Mouse (Mus musculus) liver, postnatal 0 days (tissue): ENCODE measurements around the gene Galnt18.

Source experiments
- CTCF ChIP-seq: sonication (generic); IDR thresholded peaks from 2 replicates; pipeline ENCODE4 v1.5.1; 2016; ENCODE audit warnings: antibody characterized with exemption, low read depth
- EP300 ChIP-seq: IDR thresholded peaks from 2 replicates; pipeline ENCODE4 v1.6.1; 2016; ENCODE audit warnings: antibody characterized with exemption, low read depth, mild to moderate bottlenecking

DNA sequence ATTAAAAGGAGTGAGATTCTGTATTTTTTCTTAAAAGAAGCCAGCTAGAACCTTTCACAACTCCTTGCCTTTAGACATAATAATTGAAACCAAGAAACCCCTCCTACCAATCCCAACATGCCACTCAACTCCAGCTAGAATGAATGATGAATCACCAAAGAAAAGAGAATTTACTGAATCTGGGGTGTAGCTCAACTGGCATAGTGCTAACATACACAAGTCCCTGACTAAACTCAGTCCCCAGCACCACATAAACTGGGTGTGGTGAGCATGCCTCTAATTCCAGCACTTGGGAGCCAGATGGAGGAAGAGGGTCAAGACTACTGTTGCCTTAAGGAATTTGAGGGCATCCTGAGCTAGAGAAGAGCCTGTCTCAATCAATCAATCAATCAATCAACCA, 83.6 kb downstream of the Galnt18 start:
- TF ChIP-seq EP300 (no peak), CTCF (no peak)
